ENCODE assay signal across 7 mouse cellular contexts in genomic region chr14:31662555-31663211, GRCm38 (mm10). TPM values are rescaled to one million over a fixed set of nuclear protein-coding genes. Genes with fewer than 3 reads are reported as not detected.
DNase-seq lines count a peak whose midpoint lies in the region; ATAC-seq and TF ChIP-seq lines count a peak whose summit lies in the region.

No protein-coding gene starts in this region.

- peak; percentile 46; the same call in 1 of the 2 replicates for TF ChIP-seq EP300 in heart, postnatal 0 days (IDR thresholded peaks at IDR 0.05; ENCODE audit: low read depth)

- H3K9me3 ChIP-seq in heart, postnatal 0 days (replicated peaks; ENCODE audit: control insufficient read depth, low read length): no peaks in the 10 kb centered on the region

- peaks cover 9% of the 10 kb centered on the region for H3K36me3 ChIP-seq in heart, postnatal 0 days (replicated peaks; ENCODE audit: control insufficient read depth, insufficient read depth, low read length)
- H3K36me3 ChIP-seq in macrophage (ENCODE audit: inconsistent target): no peaks in the 10 kb centered on the region
- no peaks in the 10 kb centered on the region for H3K36me3 ChIP-seq in testis, adult 2 months (ENCODE audit: control insufficient read depth, insufficient read depth, low read length)

- no peaks in the 10 kb centered on the region for H3K79me2 ChIP-seq in macrophage (ENCODE audit: inconsistent target)

- peaks cover 37% of the 10 kb centered on the region for H3K4me1 ChIP-seq in embryonic fibroblast, embryonic 13.5 days (ENCODE audit: control insufficient read depth, insufficient read depth, low read length)
- peaks cover 56% of the 10 kb centered on the region for H3K4me1 ChIP-seq in heart, postnatal 0 days (ENCODE audit: control insufficient read depth, insufficient read depth)
- H3K4me1 ChIP-seq in testis, adult 2 months (ENCODE audit: control insufficient read depth, insufficient read depth, low read length): peaks cover 20% of the 10 kb centered on the region

- no peak overlapping the region for H3K4me3 ChIP-seq in embryonic fibroblast, embryonic 13.5 days (ENCODE audit: insufficient read depth, low read length)
- H3K4me3 ChIP-seq in heart, postnatal 0 days (ENCODE audit: low read depth, low read length): peak overlapping the region; percentile 37; the same call in 1 of the 2 replicates
- H3K4me3 ChIP-seq in macrophage (ENCODE audit: inconsistent target): no peak overlapping the region; the same call in 1 of the 2 replicates
- H3K4me3 ChIP-seq in testis, adult 2 months (ENCODE audit: control insufficient read depth, low read depth, low read length): no peak overlapping the region

- peak; percentile 38 for DNase-seq in CD4-positive, CD25-positive, alpha-beta regulatory T cell, adult 2 months (ENCODE audit: low read depth, low spot score)
- DNase-seq in R1 (ENCODE audit: low read depth, low spot score): peak; percentile 91
- DNase-seq in heart, postnatal 0 days (ENCODE audit: low spot score): peak; percentile 69
- DNase-seq in kidney, postnatal 14 days: peak; percentile 86

- H3K27ac ChIP-seq in embryonic fibroblast, embryonic 13.5 days (ENCODE audit: insufficient read depth, low read length): peak overlapping the region; percentile 99
- peak overlapping the region; percentile 92 for H3K27ac ChIP-seq in heart, postnatal 0 days (ENCODE audit: low read depth)
- H3K27ac ChIP-seq in macrophage: peak overlapping the region; percentile 66
- H3K27ac ChIP-seq in testis, adult 2 months (ENCODE audit: control insufficient read depth, insufficient read depth, low read depth, low read length): peak overlapping the region; percentile 88

- H3K9ac ChIP-seq in heart, postnatal 0 days (replicated peaks; ENCODE audit: low read depth, low read length): peak overlapping the region; percentile 58

- peak; percentile 44 for ATAC-seq in heart, postnatal 0 days (ENCODE audit: insufficient read depth, low read depth)

- 14% methylated on average over 9 of the region's 9 CpGs for whole genome bisulfite sequencing in heart, postnatal 0 days
- WGBS in macrophage (ENCODE audit: missing documents): 71% methylated on average over 9 of the region's 9 CpGs

- TF ChIP-seq POLR2A in embryonic fibroblast, embryonic 13.5 days (IDR thresholded peaks at IDR 0.05; ENCODE audit: low read depth, low read length): no peak
- no peak for TF ChIP-seq POLR2A in testis, adult 2 months (IDR thresholded peaks at IDR 0.05; ENCODE audit: control insufficient read depth, low read depth, low read length)

- no peaks in the 10 kb centered on the region for H3K27me3 ChIP-seq in heart, postnatal 0 days (ENCODE audit: control insufficient read depth, insufficient read depth, low read length)
- no peaks in the 10 kb centered on the region for H3K27me3 ChIP-seq in testis, adult 2 months (ENCODE audit: control insufficient read depth, insufficient read depth, low read length)

- H3K4me2 ChIP-seq in heart, postnatal 0 days (ENCODE audit: low read depth, low read length): peak overlapping the region; percentile 57

- TF ChIP-seq CTCF in embryonic fibroblast, embryonic 13.5 days (IDR thresholded peaks at IDR 0.05; ENCODE audit: borderline replicate concordance, insufficient read depth, low read length): no peak
- TF ChIP-seq CTCF in heart, postnatal 0 days (IDR thresholded peaks at IDR 0.05; ENCODE audit: low read depth): no peak
- TF ChIP-seq CTCF in testis, adult 2 months (IDR thresholded peaks at IDR 0.05; ENCODE audit: control insufficient read depth, insufficient read depth, insufficient replicate concordance, low read depth, low read length): no peak

RNA-seq across cellular contexts. Expression of gene Hacl1, which starts 21.6 kb away (rescaled TPM):
- polyA plus RNA-seq in embryonic fibroblast, embryonic 13.5 days (2011; ENCODE audit: insufficient read length, low read depth, missing spikeins): 11.0 and 11.5 TPM in 2 replicates
- 22.4 and 25.5 TPM in 2 replicates for total RNA-seq in heart, postnatal 0 days (2014; rRNA removed; ENCODE audit: low replicate concordance)
- 9.2 and 12.2 TPM in 2 replicates for polyA plus RNA-seq in heart, postnatal 0 days (2015; fragmentation: Nextera tagmentation; extraction: Ambion mirVana)
- 10 to 100 TPM in 7 of 26 experiments, 1 to 10 TPM in 17, under 1 TPM in 1, not detected in 1; 0.91 to 22.8 (median 6.3) TPM for total RNA-seq in macrophage (2018; cell fraction: chromatin; rRNA removed)
- 1 to 10 TPM; 2.5 to 6.6 (median 4.2) TPM for total RNA-seq in macrophage (2018; cell fraction: cytosol; rRNA removed)
- 10 to 100 TPM in 2 of 26 experiments, 1 to 10 TPM in 24; 1.3 to 12.4 (median 3.7) TPM for total RNA-seq in macrophage (2018; cell fraction: nucleus; rRNA removed)
- polyA plus RNA-seq in macrophage (2018): 2.4 to 6.6 TPM (median 3.2 TPM) in 3 replicates
- 11.3 and 15.1 TPM in 2 replicates for polyA plus RNA-seq in testis, adult 2 months (2012; rRNA removed)

RNA-seq across cellular contexts. Expression of gene Btd, which starts 21.9 kb away (rescaled TPM):
- polyA plus RNA-seq in embryonic fibroblast, embryonic 13.5 days (2011; ENCODE audit: insufficient read length, low read depth, missing spikeins): 13.6 and 15.8 TPM in 2 replicates
- total RNA-seq in heart, postnatal 0 days (2014; rRNA removed; ENCODE audit: low replicate concordance): 29.0 and 43.1 TPM in 2 replicates
- 14.6 and 15.0 TPM in 2 replicates for polyA plus RNA-seq in heart, postnatal 0 days (2015; fragmentation: Nextera tagmentation; extraction: Ambion mirVana)
- 1 to 10 TPM in 25 of 26 experiments, under 1 TPM in 1; 0.87 to 4.8 (median 2.7) TPM for total RNA-seq in macrophage (2018; cell fraction: chromatin; rRNA removed)
- total RNA-seq in macrophage (2018; cell fraction: cytosol; rRNA removed): 10 to 100 TPM in 24 of 26 experiments, 1 to 10 TPM in 2; 8.0 to 16.2 (median 12.1) TPM
- total RNA-seq in macrophage (2018; cell fraction: nucleus; rRNA removed): 10 to 100 TPM in 16 of 26 experiments, 1 to 10 TPM in 10; 1.9 to 16.0 (median 11.4) TPM
- 9.4 to 12.8 TPM (median 11.9 TPM) in 3 replicates for polyA plus RNA-seq in macrophage (2018)
- 6.6 and 7.7 TPM in 2 replicates for polyA plus RNA-seq in testis, adult 2 months (2012; rRNA removed)

RNA-seq across cellular contexts. Expression of gene Gm49387, which starts 22.0 kb away (rescaled TPM):
- not detected in 2 replicates for polyA plus RNA-seq in embryonic fibroblast, embryonic 13.5 days (2011; ENCODE audit: insufficient read length, low read depth, missing spikeins)
- total RNA-seq in heart, postnatal 0 days (2014; rRNA removed; ENCODE audit: low replicate concordance): not detected in 2 replicates
- polyA plus RNA-seq in heart, postnatal 0 days (2015; fragmentation: Nextera tagmentation; extraction: Ambion mirVana): 1.7 and 1.9 TPM in 2 replicates
- 1 to 10 TPM in 1 of 26 experiments, not detected in 25; 1.3 TPM for total RNA-seq in macrophage (2018; cell fraction: chromatin; rRNA removed)
- under 1 TPM in 1 of 26 experiments, not detected in 25; 0.22 TPM for total RNA-seq in macrophage (2018; cell fraction: cytosol; rRNA removed)
- under 1 TPM in 2 of 26 experiments, not detected in 24; 0.44 to 0.72 TPM for total RNA-seq in macrophage (2018; cell fraction: nucleus; rRNA removed)
- not detected in 3 replicates for polyA plus RNA-seq in macrophage (2018)
- 0.76 and 1.2 TPM in 2 replicates for polyA plus RNA-seq in testis, adult 2 months (2012; rRNA removed)

Comparison
In these comparisons a context has a peak if more than half of its experiments do, and no peak if none do; other contexts are left out.
1. DNase-seq: peak in every context shown above with its lines; median percentile 91 in R1; 86 in kidney, postnatal 14 days; 69 in heart, postnatal 0 days; 38 in CD4-positive, CD25-positive, alpha-beta regulatory T cell, adult 2 months.